Mouse (Mus musculus) adrenal gland, adult 18-20 months (tissue): ENCODE data around the gene Prkcb. TPM values are rescaled to one million over a fixed set of nuclear protein-coding genes. Genes with fewer than 3 reads are reported as not detected.

ENCODE experiments used
- DNase-seq, 2 experiments: peaks; one replicate each; pipeline ENCODE4 v3.0.0; 2021 to 2022; ENCODE audit warnings: low spot score in 2 of 2
- total RNA-seq, 2 experiments: library from RNA; stranded (reverse); gene quantifications; 1 replicate in 1 of 2; 2 replicates in 1 of 2; pipeline ENCODE4 v1.2.3; 2021

Prkcb gene
- total RNA-seq, 2 experiments from 2014 or later = 12.4 to 18.9 TPM

GRCm38 (mm10) chr7:122499743-122500597, 211.4 kb downstream of the Prkcb start:
- no peak for DNase-seq

- no peak for DNase-seq
Measured at GRCm38 (mm10) chr7:122506467-122506866, 217.9 kb downstream of the Prkcb start.

GRCm38 (mm10) chr7:122509903-122510302, 221.4 kb downstream of the Prkcb start:
- DNase-seq = no peak

GRCm38 (mm10) chr7:122512430-122512966, 223.9 kb downstream of the Prkcb start:
- DNase-seq = no peak

GRCm38 (mm10) chr7:122520850-122521638, 232.5 kb downstream of the Prkcb start:
- no peak for DNase-seq

GRCm38 (mm10) chr7:122528201-122528600, 239.7 kb downstream of the Prkcb start:
- no peak for DNase-seq

- DNase-seq = no peak
Measured at GRCm38 (mm10) chr7:122528646-122529045, 240.1 kb downstream of the Prkcb start.

GRCm38 (mm10) chr7:122533566-122534360, 245.2 kb downstream of the Prkcb start:
- no peak for DNase-seq

- DNase-seq = no peak
Measured at GRCm38 (mm10) chr7:122544616-122545015, 256.1 kb downstream of the Prkcb start.

- DNase-seq = no peak
Measured at GRCm38 (mm10) chr7:122556575-122557140, 268.1 kb downstream of the Prkcb start.

- no peak for DNase-seq
Measured at GRCm38 (mm10) chr7:122558085-122558811, 269.7 kb downstream of the Prkcb start.

- no peak for DNase-seq
Measured at GRCm38 (mm10) chr7:122558912-122559311, 270.4 kb downstream of the Prkcb start.

GRCm38 (mm10) chr7:122562586-122562985, 274.0 kb downstream of the Prkcb start:
- no peak for DNase-seq

- no peak for DNase-seq
Measured at GRCm38 (mm10) chr7:122565371-122565770, 276.8 kb downstream of the Prkcb start.

GRCm38 (mm10) chr7:122566011-122566410, 277.5 kb downstream of the Prkcb start:
- DNase-seq = no peak

- DNase-seq = no peak
Measured at GRCm38 (mm10) chr7:122568787-122569186, 280.2 kb downstream of the Prkcb start.

- no peak for DNase-seq
Measured at GRCm38 (mm10) chr7:122570407-122570806, 281.9 kb downstream of the Prkcb start.

GRCm38 (mm10) chr7:122573101-122573635, 284.6 kb downstream of the Prkcb start:
- no peak for DNase-seq

- no peak for DNase-seq
Measured at GRCm38 (mm10) chr7:122574418-122574817, 285.9 kb downstream of the Prkcb start.

GRCm38 (mm10) chr7:122575056-122575455, 286.5 kb downstream of the Prkcb start:
- DNase-seq = no peak
